Mouse (Mus musculus) layer of hippocampus, adult 2 months (tissue): ENCODE results near the gene Treml1. TPM values are rescaled to one million over a fixed set of nuclear protein-coding genes. Genes with fewer than 3 reads are reported as not detected.

Experiments
- DNase-seq, 2 experiments: peaks; one replicate each; pipeline ENCODE4 v3.0.0; 2022; ENCODE audit warnings: low spot score in 2 of 2
- H3K27ac ChIP-seq: fragments of 200-600 bp; 2 replicates; pipeline ENCODE4 v1.8.1; 2022
- H3K4me3 ChIP-seq: fragments of 200-600 bp; 2 replicates; pipeline ENCODE4 v1.8.1; 2022; ENCODE audit warnings: mild to moderate bottlenecking
- CTCF ChIP-seq: fragments of 200-600 bp; conservative IDR thresholded peaks from 2 replicates; pipeline ENCODE4 v1.8.1; 2022; ENCODE audit warnings: antibody characterized with exemption, mild to moderate bottlenecking, moderate library complexity
- total RNA-seq, 2 experiments: library from RNA; stranded (reverse); gene quantifications; 2 replicates each; pipeline ENCODE4 v1.2.3; 2021

The Treml1 gene
- total RNA-seq, 2 experiments from 2014 or later = not detected

DNA sequence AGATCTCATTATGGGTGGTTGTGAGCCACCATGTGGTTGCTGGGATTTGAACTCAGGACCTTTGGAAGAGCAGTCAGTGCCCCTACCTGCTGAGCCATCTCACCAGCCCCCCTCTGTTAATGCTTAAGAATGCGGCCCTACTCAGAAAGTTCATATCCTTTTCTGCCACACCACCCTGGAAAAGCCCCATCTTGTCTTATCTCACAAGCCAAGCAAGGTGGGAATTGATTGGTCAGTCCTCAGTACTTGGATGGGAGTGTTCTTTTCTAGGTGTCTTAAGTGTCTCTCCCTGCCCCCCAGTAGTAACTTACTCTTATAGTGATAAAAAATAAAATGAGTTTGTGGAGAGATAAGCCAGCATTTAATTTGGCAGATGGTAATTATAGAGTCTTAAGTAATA lies 45.0 kb downstream of the Treml1 start:
- H3K4me3 ChIP-seq = no peak overlapping the region
- H3K27ac ChIP-seq = no peak overlapping the region
- DNase-seq = no peak
- TF ChIP-seq CTCF = no peak

DNA sequence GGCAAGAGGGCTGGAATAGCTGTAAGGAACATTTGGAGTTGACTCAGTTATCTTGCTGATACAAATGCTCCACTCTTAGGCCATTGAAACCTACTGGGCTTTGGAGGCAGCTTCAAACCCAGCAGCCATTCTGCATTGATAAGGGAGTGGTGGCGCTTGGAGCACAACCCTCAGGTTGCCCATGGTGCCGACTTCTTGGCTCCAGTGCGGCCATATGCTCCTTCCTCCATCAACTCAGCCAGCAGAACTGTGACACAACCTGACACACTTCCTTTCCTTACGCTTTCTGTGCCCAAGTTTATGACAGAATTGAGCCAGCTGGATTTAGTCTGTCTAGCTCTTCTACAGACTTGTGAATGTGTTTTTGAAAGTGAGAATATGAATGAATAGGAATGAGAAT lies 47.4 kb downstream of the Treml1 start:
- Histone ChIP-seq H3K27ac (no peak overlapping the region), H3K4me3 (no peak overlapping the region)
- no peak for TF ChIP-seq CTCF
- DNase-seq = no peak

DNA sequence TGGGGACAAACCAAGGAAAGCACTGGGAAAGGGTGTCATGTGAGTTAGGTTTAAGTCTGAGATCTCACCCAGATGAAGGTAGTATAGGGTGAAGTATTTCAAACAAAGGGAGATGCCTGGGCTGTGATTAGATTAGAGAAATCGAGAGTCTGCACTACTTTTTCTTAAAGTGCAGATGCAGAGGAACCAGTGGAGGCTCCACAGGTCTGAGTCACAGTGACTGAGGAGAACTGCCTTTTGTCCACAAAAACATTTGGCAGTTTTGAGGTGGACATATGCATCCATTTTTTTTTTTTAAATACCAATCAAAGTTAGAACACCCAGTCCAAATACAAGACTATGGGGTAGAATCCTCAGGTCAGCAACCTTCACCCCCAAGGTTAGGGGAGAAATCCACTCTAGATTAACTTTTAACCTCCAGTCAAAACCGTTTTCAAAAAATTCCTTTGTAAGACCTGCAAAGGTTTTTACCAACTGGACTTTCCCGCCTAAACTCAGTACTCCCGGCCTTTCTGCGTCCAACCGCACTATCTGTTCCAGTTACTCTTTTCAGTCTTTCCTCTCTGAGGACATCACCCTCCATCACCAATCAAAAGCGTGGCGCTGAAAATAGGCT lies 48.3 kb downstream of the Treml1 start:
- no peak for TF ChIP-seq CTCF
- Histone ChIP-seq H3K27ac (peak overlapping the region; percentile 98), H3K4me3 (peak overlapping the region; percentile 92)
- DNase-seq = no peak

DNA sequence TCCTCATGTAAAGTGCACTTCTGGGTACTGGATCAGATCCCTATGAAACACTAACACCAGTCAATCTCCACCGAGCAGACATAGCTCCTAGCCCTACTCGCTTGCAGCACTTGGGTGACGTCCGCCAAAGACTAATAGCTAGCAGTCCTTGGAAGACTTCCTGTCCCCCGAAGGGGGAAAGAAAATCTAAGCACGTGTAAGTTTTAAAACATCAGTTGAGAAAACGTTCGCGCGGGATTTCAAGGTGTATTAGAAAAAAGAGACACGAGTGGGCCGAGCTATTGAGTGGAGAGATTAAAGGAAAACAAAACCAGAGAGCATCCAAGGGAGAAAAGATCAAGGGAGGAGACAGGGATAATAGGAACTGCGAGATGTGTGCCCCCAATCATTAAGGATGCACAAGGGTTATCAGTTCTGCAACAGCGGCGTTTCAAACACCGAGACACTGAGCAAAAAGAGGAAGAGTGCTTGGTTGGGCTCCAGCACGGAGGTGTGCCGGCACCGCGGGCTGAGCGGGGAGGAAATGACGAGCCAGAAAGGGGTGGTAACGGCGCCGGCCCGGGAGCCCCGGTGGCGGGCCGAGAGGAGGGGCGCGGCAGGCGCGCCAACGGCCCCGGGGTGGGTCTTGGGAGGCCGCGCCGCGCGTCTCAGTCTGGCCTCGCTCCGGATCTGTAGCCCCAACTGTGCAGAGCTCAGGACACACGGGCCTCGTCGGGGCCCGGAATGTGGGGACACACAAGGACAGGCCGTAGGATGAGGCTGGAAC lies 49.0 kb downstream of the Treml1 start:
- peak overlapping the region; percentile 98 for H3K27ac ChIP-seq
- peak overlapping the region; percentile 92 for H3K4me3 ChIP-seq
- no peak for TF ChIP-seq CTCF
- peak; percentile 44 to 63 for DNase-seq

DNA sequence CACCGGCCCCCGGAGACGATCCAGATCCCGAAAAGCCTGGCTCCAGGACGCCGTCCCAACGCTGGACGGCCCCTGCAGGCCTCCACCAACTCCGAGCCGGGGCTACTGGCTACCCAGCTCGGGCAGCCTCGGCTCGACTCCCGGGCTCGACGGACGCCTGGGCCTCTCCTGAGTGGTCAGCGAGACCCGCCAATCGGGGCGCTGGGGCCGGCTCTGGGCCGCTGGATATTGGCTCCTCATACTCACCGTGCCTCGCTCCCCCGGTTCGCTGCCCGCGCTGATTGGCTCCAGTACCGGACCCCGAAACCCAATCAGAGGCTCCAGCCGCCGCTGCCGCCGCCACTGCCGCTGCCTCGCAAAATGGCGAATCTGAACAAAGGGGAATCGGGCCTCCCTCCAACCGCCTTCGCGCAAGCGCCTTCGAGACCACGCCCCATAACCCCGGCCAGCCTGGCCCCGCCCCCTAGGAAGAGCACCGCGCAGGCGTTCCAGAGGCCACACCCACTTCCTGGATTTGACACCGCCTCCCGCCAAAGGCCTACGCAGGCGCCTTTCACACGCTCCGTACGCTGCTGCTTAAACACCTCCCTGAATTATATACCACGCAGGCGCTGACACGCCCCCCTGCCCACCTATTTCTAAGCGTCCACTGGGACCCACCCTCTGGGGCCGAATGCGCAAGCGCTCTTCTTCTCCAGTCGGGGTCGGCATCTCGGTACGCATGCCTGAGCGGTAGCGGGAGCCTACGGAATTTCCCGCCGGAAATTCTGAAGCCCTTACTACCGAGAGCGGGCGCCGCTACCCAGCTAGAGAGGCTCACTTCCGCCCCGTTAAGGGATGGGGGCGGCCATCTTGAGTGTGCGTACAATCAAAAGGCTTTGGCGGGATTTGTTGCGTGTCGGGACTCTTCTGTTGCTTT lies 49.9 kb downstream of the Treml1 start, which contains the start of the genes Nfya and Oard1:
Gene Nfya (minus strand): TSS at position 527 of the 919 bp plus-strand sequence.
Gene Oard1 (plus strand): TSS at position 635 of the 919 bp plus-strand sequence.
- Histone ChIP-seq H3K27ac (peak within 1 kb of the TSS; percentile 98), H3K4me3 (peak within 1 kb of the TSS; percentile 92)
- no peak; the same call in 1 of the 2 replicates for TF ChIP-seq CTCF
- peak; percentile 100 for DNase-seq

DNA sequence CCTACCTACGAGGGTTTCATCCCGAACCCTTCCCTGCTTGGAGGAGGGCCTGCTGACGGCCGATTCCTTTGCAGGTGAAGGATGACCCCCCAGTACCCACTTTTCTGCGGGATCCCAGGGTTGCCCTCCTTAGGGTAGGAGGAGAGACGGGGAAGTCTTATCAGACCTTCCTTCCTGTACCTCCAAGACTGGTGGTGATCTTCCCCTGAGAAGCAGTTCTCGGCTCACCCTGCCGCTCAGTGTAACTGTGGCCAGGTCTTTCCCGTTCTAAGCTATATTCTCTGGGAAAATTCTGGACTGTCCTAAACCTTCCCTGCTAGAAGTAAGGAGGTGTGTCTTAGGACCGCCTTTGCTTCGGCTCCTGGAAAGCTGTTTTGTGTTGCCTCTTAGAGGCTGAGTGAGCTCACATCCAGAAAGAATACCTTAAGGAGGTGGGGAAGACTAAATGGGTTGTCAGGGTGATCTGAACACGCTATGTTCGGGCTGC lies 50.6 kb downstream of the Treml1 start:
- Histone ChIP-seq H3K4me3 (peak overlapping the region; percentile 92), H3K27ac (peak overlapping the region; percentile 94)
- no peak for TF ChIP-seq CTCF
- no peak for DNase-seq

DNA sequence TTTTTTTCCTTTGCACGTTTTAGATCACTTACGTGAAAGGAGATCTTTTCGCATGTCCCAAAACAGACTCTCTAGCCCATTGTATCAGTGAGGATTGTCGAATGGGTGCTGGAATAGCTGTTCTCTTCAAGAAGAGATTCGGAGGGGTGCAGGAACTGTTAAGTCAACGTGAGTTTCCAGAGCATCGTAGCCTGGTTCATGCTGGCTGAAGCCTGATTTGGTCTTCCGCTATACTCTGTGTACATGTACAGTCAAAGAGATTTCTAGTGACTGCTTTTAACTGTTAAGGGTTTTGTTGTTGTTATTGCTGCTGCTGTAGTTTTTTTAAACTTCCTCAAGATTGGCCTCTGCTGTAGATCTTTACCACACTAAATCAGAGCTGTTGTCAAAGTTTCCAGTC lies 51.5 kb downstream of the Treml1 start:
- H3K27ac ChIP-seq = peak overlapping the region; percentile 94
- peak overlapping the region; percentile 92 for H3K4me3 ChIP-seq
- no peak for TF ChIP-seq CTCF
- no peak for DNase-seq

DNA sequence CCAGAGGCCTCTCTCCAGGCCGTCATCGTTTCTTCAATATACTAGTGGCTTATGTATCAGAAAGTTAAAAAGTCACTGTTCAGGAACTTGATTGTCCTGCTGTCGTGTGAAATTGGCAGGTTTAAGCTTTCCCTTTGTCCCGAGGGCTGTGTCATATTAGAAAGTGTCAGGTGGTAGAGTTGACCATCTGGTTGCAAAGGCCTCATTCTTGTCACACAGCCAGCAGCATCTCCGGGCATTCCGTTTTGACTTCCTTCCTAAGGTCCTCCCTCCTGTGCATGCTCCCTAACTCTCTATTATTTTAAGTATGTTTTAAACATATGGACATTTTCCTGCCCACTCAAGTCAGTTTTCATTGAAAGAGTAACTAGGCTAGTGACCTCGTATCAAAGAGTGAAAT lies 56.3 kb downstream of the Treml1 start:
- Histone ChIP-seq H3K27ac (no peak overlapping the region), H3K4me3 (no peak overlapping the region)
- no peak for DNase-seq
- no peak for TF ChIP-seq CTCF

Other genes starting within 250 kb of the Treml1 start
- not detected for gene 9830107B12Rik, start 213.6 kb upstream of the Treml1 start, total RNA-seq
- not detected for gene A530064D06Rik, start 192.6 kb upstream of the Treml1 start, total RNA-seq
- gene Trem1, start 127.1 kb upstream of the Treml1 start, total RNA-seq = not detected
- not detected for gene Trem3, start 112.1 kb upstream of the Treml1 start, total RNA-seq
- not detected for gene Treml4, start 95.6 kb upstream of the Treml1 start, total RNA-seq
- under 1 TPM; 0.25 to 0.36 TPM for gene Treml2, start 60.4 kb upstream of the Treml1 start, total RNA-seq
- gene B430306N03Rik, start 43.8 kb upstream of the Treml1 start, total RNA-seq = not detected
- gene Trem2, start 13.5 kb upstream of the Treml1 start, total RNA-seq = 10 to 100 TPM; 10.1 to 10.6 TPM
- gene Nfya, start 50.0 kb downstream of the Treml1 start, total RNA-seq = 10 to 100 TPM; 21.4 to 26.7 TPM
- gene Oard1, start 50.1 kb downstream of the Treml1 start, total RNA-seq = 10 to 100 TPM; 11.1 to 15.1 TPM
- under 1 TPM in 1 of 2 experiments, not detected in 1; 0.33 TPM for gene Apobec2, start 73.0 kb downstream of the Treml1 start, total RNA-seq
- not detected for gene Tspo2, start 91.6 kb downstream of the Treml1 start, total RNA-seq
- under 1 TPM; 0.37 to 0.92 TPM for gene Unc5cl, start 95.0 kb downstream of the Treml1 start, total RNA-seq